Mouse (Mus musculus) heart, postnatal 0 days (tissue): Measurements from ENCODE around the gene Tmem126a. TPM values are rescaled to one million over a fixed set of nuclear protein-coding genes. Genes with fewer than 3 reads are reported as not detected.

Source experiments
- ATAC-seq: fragments of 200-750 bp; cut with Nextera tagmentation; 2 replicates; pipeline ENCODE4 v1.8.0; 2017; ENCODE audit warnings: low read depth, moderate number of reproducible peaks, moderate library complexity; ENCODE audit not compliant: insufficient read depth
- DNase-seq: peaks from one replicate; pipeline ENCODE4 v3.0.0-alpha.2; 2016; ENCODE audit warnings: low spot score
- H3K27ac ChIP-seq: fragments of 300-500 bp; sonication (generic); 2 replicates; pipeline ENCODE4 v1.5.1; 2014; ENCODE audit warnings: low read depth, mild to moderate bottlenecking
- H3K27me3 ChIP-seq: fragments of 300-500 bp; sonication (generic); 2 replicates; pipeline ENCODE4 v1.6.1; 2014; ENCODE audit warnings: low read length, mixed read lengths; ENCODE audit not compliant: control insufficient read depth, insufficient read depth
- H3K36me3 ChIP-seq: fragments of 300-500 bp; sonication (generic); replicated peaks from 2 replicates; pipeline ENCODE4 v1.6.1; 2014; ENCODE audit warnings: low read length, mixed read lengths; ENCODE audit not compliant: control insufficient read depth, insufficient read depth
- H3K4me1 ChIP-seq: fragments of 300-500 bp; sonication (generic); 2 replicates; pipeline ENCODE4 v1.6.1; 2014; ENCODE audit warnings: antibody characterized with exemption; ENCODE audit not compliant: control insufficient read depth, insufficient read depth
- H3K4me2 ChIP-seq: fragments of 300-500 bp; sonication (generic); 2 replicates; pipeline ENCODE4 v1.6.1; 2014; ENCODE audit warnings: low read depth, mild to moderate bottlenecking, low read length, moderate library complexity
- H3K4me3 ChIP-seq: fragments of 300-500 bp; sonication (generic); 2 replicates; pipeline ENCODE4 v1.5.1; 2014; ENCODE audit warnings: low read depth, low read length
- H3K9ac ChIP-seq: fragments of 300-500 bp; sonication (generic); replicated peaks from 2 replicates; pipeline ENCODE4 v1.6.1; 2014; ENCODE audit warnings: low read depth, low read length, mixed read lengths
- H3K9me3 ChIP-seq: fragments of 300-500 bp; sonication (generic); replicated peaks from 2 replicates; pipeline ENCODE4 v1.6.1; 2016; ENCODE audit warnings: low read length; ENCODE audit not compliant: control insufficient read depth
- CTCF ChIP-seq: IDR thresholded peaks from 2 replicates; pipeline ENCODE4 v1.5.1; 2016; ENCODE audit warnings: antibody characterized with exemption, control low read depth, low read depth
- EP300 ChIP-seq: IDR thresholded peaks from 2 replicates; pipeline ENCODE4 v1.6.1; 2016; ENCODE audit warnings: antibody characterized with exemption, low read depth
- WGBS: fragments of 180-500 bp; shearing (Covaris S2); extraction: QIAGEN DNeasy Blood & Tissue Kit; methylation state at CpG from one replicate; pipeline ENCODE4 v1.1.7; 2014; 5-methylcytosine and 5-hydroxymethylcytosine counted together
- polyA plus RNA-seq: library from polyadenylated mRNA; unstranded; fragments of >200 nt; fragmentation: Nextera tagmentation; extraction: Ambion mirVana; gene quantifications from 2 replicates; pipeline ENCODE4 v1.2.1, GENCODE M21; 2015
- total RNA-seq: library from RNA; depleted of rRNA; stranded (reverse); fragments of >200 nt; gene quantifications from 2 replicates; pipeline ENCODE4 v1.2.3, GENCODE M21; 2014; ENCODE audit warnings: low replicate concordance; rRNA removed

Gene Tmem126a
- total RNA-seq (82.2 and 107 TPM in 2 replicates), polyA plus RNA-seq (185 and 187 TPM in 2 replicates)

GRCm38 (mm10) chr7:90456845-90457468, at the start of gene Tmem126a:
Gene Tmem126a (minus strand): TSS chr7:90457229.
- Histone ChIP-seq H3K9me3 (no peaks in the 10 kb centered on the region), H3K4me3 (peak within 1 kb of the TSS; percentile 94), H3K27me3 (no peaks in the 10 kb centered on the region), H3K36me3 (peaks cover 20% of the 10 kb centered on the region), H3K9ac (peak within 1 kb of the TSS; percentile 82), H3K27ac (peak within 1 kb of the TSS; percentile 97), H3K4me2 (peak within 1 kb of the TSS; percentile 80), H3K4me1 (peaks cover 18% of the 10 kb centered on the region; the same call in 1 of the 2 replicates)
- peak; percentile 95 for DNase-seq
- peak; percentile 97 for ATAC-seq
- WGBS: under 1% methylated on average over 41 of the region's 41 CpGs
- TF ChIP-seq EP300 (no peak; the same call in 1 of the 2 replicates), CTCF (peak; percentile 33; the same call in 1 of the 2 replicates)

- WGBS: 83% methylated on average over 2 of the region's 2 CpGs
Observed at GRCm38 (mm10) chr7:90482607-90483006, 25.6 kb upstream of the Tmem126a start.

GRCm38 (mm10) chr7:90476313-90477245, 19.6 kb upstream of the Tmem126a start, which contains the start of gene Dlg2:
Gene Dlg2 (plus strand): TSS chr7:90476672.
- WGBS: under 1% methylated on average over 32 of the region's 32 CpGs
- H3K27ac ChIP-seq: peak within 1 kb of the TSS; percentile 81
- peaks cover 19% of the 10 kb centered on the region for H3K4me1 ChIP-seq
- peak within 1 kb of the TSS; percentile 75 for H3K9ac ChIP-seq
- ATAC-seq (peak; percentile 37), DNase-seq (peak; percentile 10)
- H3K36me3 ChIP-seq: 0 out of 2 replicates have a peak, but pooled peaks cover under 1% of the 10 kb centered on the region
- no peak for TF ChIP-seq EP300
- no peak for TF ChIP-seq CTCF
- peak within 1 kb of the TSS; percentile 80 for H3K4me3 ChIP-seq
- H3K9me3 ChIP-seq: no peaks in the 10 kb centered on the region
- H3K27me3 ChIP-seq: 0 out of 2 replicates have a peak, but pooled peaks cover 3% of the 10 kb centered on the region
- peak within 1 kb of the TSS; percentile 97 for H3K4me2 ChIP-seq

More at GRCm38 (mm10) chr7:90482607-90483006, 25.6 kb upstream of the Tmem126a start:
- ATAC-seq (no peak), DNase-seq (no peak)
- no peak overlapping the region for H3K27ac ChIP-seq
- H3K9me3 ChIP-seq: no peaks in the 10 kb centered on the region
- TF ChIP-seq CTCF (no peak), EP300 (no peak)
- no peaks in the 10 kb centered on the region for H3K4me1 ChIP-seq
- H3K9ac ChIP-seq: no peak overlapping the region
- H3K4me2 ChIP-seq: no peak overlapping the region
- H3K4me3 ChIP-seq: no peak overlapping the region
- 0 out of 2 replicates have a peak, but pooled peaks cover 2% of the 10 kb centered on the region for H3K27me3 ChIP-seq
- H3K36me3 ChIP-seq: no peaks in the 10 kb centered on the region

- Histone ChIP-seq H3K27ac (peak within 1 kb of the TSS; percentile 81), H3K4me1 (peaks cover 19% of the 10 kb centered on the region), H3K4me3 (peak within 1 kb of the TSS; percentile 80), H3K36me3 (peaks cover 7% of the 10 kb centered on the region; the same call in 1 of the 2 replicates), H3K9ac (peak within 1 kb of the TSS; percentile 75), H3K4me2 (peak within 1 kb of the TSS; percentile 97), H3K9me3 (no peaks in the 10 kb centered on the region), H3K27me3 (0 out of 2 replicates have a peak, but pooled peaks cover 3% of the 10 kb centered on the region)
- under 1% methylated on average over 36 of the region's 36 CpGs for WGBS
- no peak for TF ChIP-seq CTCF
- DNase-seq (peak; percentile 97), ATAC-seq (peak; percentile 100)
Observed at GRCm38 (mm10) chr7:90475793-90476312, 18.8 kb upstream of the Tmem126a start, which contains the start of gene Tmem126b. Gene Tmem126b (minus strand): TSS chr7:90476001.

GRCm38 (mm10) chr7:90473511-90473910, 16.5 kb upstream of the Tmem126a start:
- Histone ChIP-seq H3K4me2 (no peak overlapping the region), H3K4me3 (no peak overlapping the region), H3K9ac (no peak overlapping the region), H3K27ac (no peak overlapping the region), H3K4me1 (peaks cover 19% of the 10 kb centered on the region), H3K9me3 (no peaks in the 10 kb centered on the region), H3K27me3 (0 out of 2 replicates have a peak, but pooled peaks cover 3% of the 10 kb centered on the region), H3K36me3 (peaks cover 24% of the 10 kb centered on the region)
- TF ChIP-seq CTCF: no peak
- TF ChIP-seq EP300: no peak
- DNase-seq (no peak), ATAC-seq (no peak)
- WGBS: 45% methylated on average over 2 of the region's 2 CpGs
